Mouse (Mus musculus): ENCODE data around the gene Cpne8. TPM values are rescaled to one million over a fixed set of nuclear protein-coding genes. Genes with fewer than 3 reads are reported as not detected.

Cpne8 gene
- polyA plus RNA-seq, 1 experiment from 2014 or later: 12.7 TPM

DNA sequence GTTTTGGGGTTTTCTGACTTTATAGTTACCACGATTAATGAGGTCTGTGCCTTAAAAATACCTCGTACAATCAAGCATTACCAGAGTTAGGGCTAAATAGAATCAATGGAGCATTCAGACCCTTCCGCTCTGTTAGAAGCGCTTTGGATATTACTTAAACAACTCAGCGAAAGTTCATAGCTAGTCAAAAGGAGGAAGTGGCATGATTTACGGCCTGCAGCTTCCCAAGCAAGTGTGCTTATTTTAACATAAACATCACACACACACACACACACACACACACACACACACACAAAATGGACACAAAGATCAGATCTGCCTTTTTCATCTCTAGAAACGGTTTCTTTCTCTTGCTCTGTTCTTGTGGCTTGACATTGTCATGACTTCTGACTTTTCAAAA lies 9.7 kb downstream of the Cpne8 start:
- no peaks in the 10 kb centered on the region for H3K27me3 ChIP-seq (ENCODE audit: control insufficient read depth, insufficient read depth, low read length)
- H3K9ac ChIP-seq (ENCODE audit: low read depth, low read length): no peak overlapping the region
- no peaks in the 10 kb centered on the region for H3K9me3 ChIP-seq (ENCODE audit: control insufficient read depth, low read length)
- no peaks in the 10 kb centered on the region for H3K4me1 ChIP-seq (ENCODE audit: control insufficient read depth, insufficient read depth, low read length)
- H3K36me3 ChIP-seq (ENCODE audit: control insufficient read depth, insufficient read depth, low read length): no peaks in the 10 kb centered on the region
- ATAC-seq (ENCODE audit: low FRiP score, low TSS enrichment): peak; percentile 24; the same call in 1 of the 2 replicates
- no peak overlapping the region for H3K4me3 ChIP-seq (ENCODE audit: low read length)
- WGBS: 29% methylated on average over 7 of the region's 7 CpGs
- H3K27ac ChIP-seq (ENCODE audit: low read depth, low read length): no peak overlapping the region
- no peak overlapping the region for H3K4me2 ChIP-seq (replicated peaks; ENCODE audit: low read depth, low read length)

DNA sequence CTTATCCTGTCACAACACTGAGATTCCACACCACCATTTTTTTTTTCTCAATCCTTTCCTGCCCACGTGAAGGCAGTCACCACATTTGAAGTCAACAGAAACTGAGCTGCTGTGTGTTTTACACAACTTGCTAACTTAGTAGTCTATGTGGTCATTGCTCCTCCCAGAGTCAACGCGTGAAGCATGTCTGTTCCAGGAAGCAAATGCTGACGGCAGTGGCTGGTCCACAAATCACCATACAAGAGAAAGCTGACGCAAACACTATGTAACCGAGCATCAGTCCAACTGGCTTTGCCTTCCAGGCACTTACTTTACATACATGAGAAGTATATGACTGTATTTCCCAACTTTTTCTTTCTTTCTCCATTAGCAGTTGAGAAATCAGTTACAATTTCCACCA lies 12.3 kb downstream of the Cpne8 start:
- no peak overlapping the region for H3K4me2 ChIP-seq (replicated peaks; ENCODE audit: low read depth, low read length)
- no peak overlapping the region for H3K27ac ChIP-seq (ENCODE audit: low read depth, low read length)
- no peak overlapping the region for H3K9ac ChIP-seq (ENCODE audit: low read depth, low read length)
- 79% methylated on average over 6 of the region's 6 CpGs for WGBS
- no peak overlapping the region for H3K4me3 ChIP-seq (ENCODE audit: low read length)
- no peaks in the 10 kb centered on the region for H3K27me3 ChIP-seq (ENCODE audit: control insufficient read depth, insufficient read depth, low read length)
- no peaks in the 10 kb centered on the region for H3K9me3 ChIP-seq (ENCODE audit: control insufficient read depth, low read length)
- H3K36me3 ChIP-seq (ENCODE audit: control insufficient read depth, insufficient read depth, low read length): no peaks in the 10 kb centered on the region
- ATAC-seq (ENCODE audit: low FRiP score, low TSS enrichment): no peak
- H3K4me1 ChIP-seq (ENCODE audit: control insufficient read depth, insufficient read depth, low read length): no peaks in the 10 kb centered on the region

DNA sequence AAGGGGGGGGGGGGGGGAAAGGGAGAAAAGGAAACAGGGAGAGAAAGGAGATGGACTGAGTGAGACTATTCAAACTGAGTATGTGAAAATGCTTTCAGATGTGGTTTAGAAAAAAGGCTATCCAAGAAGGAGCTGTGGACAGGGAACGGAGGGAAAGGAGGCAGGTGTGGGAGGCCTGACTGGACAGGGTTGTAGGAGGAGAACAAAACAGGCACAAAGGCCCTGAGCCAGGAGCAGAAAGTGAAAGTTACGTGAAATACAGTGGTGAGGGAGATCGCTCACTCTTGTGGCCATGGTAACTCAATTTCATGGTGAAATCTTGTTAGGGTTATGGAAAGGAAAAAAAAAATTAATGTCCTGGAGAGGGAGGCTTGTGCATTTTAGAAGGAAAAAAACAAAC lies 14.6 kb downstream of the Cpne8 start:
- no peak for ATAC-seq (ENCODE audit: low FRiP score, low TSS enrichment)
- H3K27ac ChIP-seq (ENCODE audit: low read depth, low read length): no peak overlapping the region
- no peak overlapping the region for H3K4me2 ChIP-seq (replicated peaks; ENCODE audit: low read depth, low read length)
- H3K4me3 ChIP-seq (ENCODE audit: low read length): no peak overlapping the region
- H3K27me3 ChIP-seq (ENCODE audit: control insufficient read depth, insufficient read depth, low read length): no peaks in the 10 kb centered on the region
- H3K9me3 ChIP-seq (ENCODE audit: control insufficient read depth, low read length): no peaks in the 10 kb centered on the region
- 74% methylated on average over 3 of the region's 3 CpGs for WGBS
- no peaks in the 10 kb centered on the region for H3K36me3 ChIP-seq (ENCODE audit: control insufficient read depth, insufficient read depth, low read length)
- H3K9ac ChIP-seq (ENCODE audit: low read depth, low read length): no peak overlapping the region
- H3K4me1 ChIP-seq (ENCODE audit: control insufficient read depth, insufficient read depth, low read length): no peaks in the 10 kb centered on the region

- WGBS: 89% methylated on average over 4 of the region's 4 CpGs
- H3K36me3 ChIP-seq (ENCODE audit: control insufficient read depth, insufficient read depth, low read length): no peaks in the 10 kb centered on the region
- no peak overlapping the region for H3K4me2 ChIP-seq (replicated peaks; ENCODE audit: low read depth, low read length)
- H3K27me3 ChIP-seq (ENCODE audit: control insufficient read depth, insufficient read depth, low read length): no peaks in the 10 kb centered on the region
- H3K9me3 ChIP-seq (ENCODE audit: control insufficient read depth, low read length): no peaks in the 10 kb centered on the region
- no peak overlapping the region for H3K9ac ChIP-seq (ENCODE audit: low read depth, low read length)
- no peak overlapping the region for H3K4me3 ChIP-seq (ENCODE audit: low read length)
- no peak overlapping the region for H3K27ac ChIP-seq (ENCODE audit: low read depth, low read length)
- H3K4me1 ChIP-seq (ENCODE audit: control insufficient read depth, insufficient read depth, low read length): no peaks in the 10 kb centered on the region
- ATAC-seq (ENCODE audit: low FRiP score, low TSS enrichment): no peak
Observed at GRCm38 (mm10) chr15:90663631-90664030, 15.6 kb downstream of the Cpne8 start.

DNA sequence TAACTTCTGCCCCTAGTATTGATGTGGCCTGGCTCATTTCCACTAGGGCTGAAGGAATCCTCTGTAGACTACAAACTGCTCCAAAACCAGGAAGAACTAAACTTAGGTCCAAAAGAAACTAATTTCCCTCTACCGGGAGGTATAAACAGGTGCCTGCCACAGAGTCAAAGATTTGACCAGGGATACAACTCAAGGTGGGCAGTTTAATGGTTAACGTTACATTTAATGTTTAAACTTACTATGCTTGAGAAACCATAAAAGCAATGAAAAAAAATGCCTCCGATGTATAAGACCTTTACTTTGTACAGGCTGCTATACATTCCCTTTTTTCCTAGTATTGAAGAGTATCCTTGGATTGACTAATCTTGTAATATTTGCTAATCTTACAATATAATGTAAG lies 18.5 kb downstream of the Cpne8 start:
- WGBS: 84% methylated on average over 3 of the region's 3 CpGs
- Histone ChIP-seq H3K9ac (ENCODE audit: low read depth, low read length) (no peak overlapping the region), H3K4me3 (ENCODE audit: low read length) (no peak overlapping the region), H3K36me3 (ENCODE audit: control insufficient read depth, insufficient read depth, low read length) (no peaks in the 10 kb centered on the region), H3K27ac (ENCODE audit: low read depth, low read length) (no peak overlapping the region), H3K9me3 (ENCODE audit: control insufficient read depth, low read length) (no peaks in the 10 kb centered on the region), H3K4me2 (replicated peaks; ENCODE audit: low read depth, low read length) (no peak overlapping the region), H3K27me3 (ENCODE audit: control insufficient read depth, insufficient read depth, low read length) (no peaks in the 10 kb centered on the region), H3K4me1 (ENCODE audit: control insufficient read depth, insufficient read depth, low read length) (no peaks in the 10 kb centered on the region)
- no peak for ATAC-seq (ENCODE audit: low FRiP score, low TSS enrichment)

GRCm38 (mm10) chr15:90658053-90658452 lies 21.2 kb downstream of the Cpne8 start:
- H3K4me3 ChIP-seq (ENCODE audit: low read length): no peak overlapping the region
- no peaks in the 10 kb centered on the region for H3K27me3 ChIP-seq (ENCODE audit: control insufficient read depth, insufficient read depth, low read length)
- no peak for ATAC-seq (ENCODE audit: low FRiP score, low TSS enrichment)
- no peak overlapping the region for H3K9ac ChIP-seq (ENCODE audit: low read depth, low read length)
- no peaks in the 10 kb centered on the region for H3K4me1 ChIP-seq (ENCODE audit: control insufficient read depth, insufficient read depth, low read length)
- H3K4me2 ChIP-seq (replicated peaks; ENCODE audit: low read depth, low read length): no peak overlapping the region
- WGBS: 34% methylated on average over 2 of the region's 2 CpGs
- no peaks in the 10 kb centered on the region for H3K9me3 ChIP-seq (ENCODE audit: control insufficient read depth, low read length)
- H3K36me3 ChIP-seq (ENCODE audit: control insufficient read depth, insufficient read depth, low read length): no peaks in the 10 kb centered on the region
- H3K27ac ChIP-seq (ENCODE audit: low read depth, low read length): no peak overlapping the region

- no peak overlapping the region for H3K4me2 ChIP-seq (replicated peaks; ENCODE audit: low read depth, low read length)
- no peaks in the 10 kb centered on the region for H3K36me3 ChIP-seq (ENCODE audit: control insufficient read depth, insufficient read depth, low read length)
- H3K4me1 ChIP-seq (ENCODE audit: control insufficient read depth, insufficient read depth, low read length): no peaks in the 10 kb centered on the region
- no peaks in the 10 kb centered on the region for H3K9me3 ChIP-seq (ENCODE audit: control insufficient read depth, low read length)
- H3K4me3 ChIP-seq (ENCODE audit: low read length): no peak overlapping the region
- no peak overlapping the region for H3K9ac ChIP-seq (ENCODE audit: low read depth, low read length)
- ATAC-seq (ENCODE audit: low FRiP score, low TSS enrichment): no peak
- H3K27me3 ChIP-seq (ENCODE audit: control insufficient read depth, insufficient read depth, low read length): no peaks in the 10 kb centered on the region
- no peak overlapping the region for H3K27ac ChIP-seq (ENCODE audit: low read depth, low read length)
- 88% methylated on average over 8 of the region's 8 CpGs for WGBS
Observed at GRCm38 (mm10) chr15:90656521-90656920, 22.7 kb downstream of the Cpne8 start.

DNA sequence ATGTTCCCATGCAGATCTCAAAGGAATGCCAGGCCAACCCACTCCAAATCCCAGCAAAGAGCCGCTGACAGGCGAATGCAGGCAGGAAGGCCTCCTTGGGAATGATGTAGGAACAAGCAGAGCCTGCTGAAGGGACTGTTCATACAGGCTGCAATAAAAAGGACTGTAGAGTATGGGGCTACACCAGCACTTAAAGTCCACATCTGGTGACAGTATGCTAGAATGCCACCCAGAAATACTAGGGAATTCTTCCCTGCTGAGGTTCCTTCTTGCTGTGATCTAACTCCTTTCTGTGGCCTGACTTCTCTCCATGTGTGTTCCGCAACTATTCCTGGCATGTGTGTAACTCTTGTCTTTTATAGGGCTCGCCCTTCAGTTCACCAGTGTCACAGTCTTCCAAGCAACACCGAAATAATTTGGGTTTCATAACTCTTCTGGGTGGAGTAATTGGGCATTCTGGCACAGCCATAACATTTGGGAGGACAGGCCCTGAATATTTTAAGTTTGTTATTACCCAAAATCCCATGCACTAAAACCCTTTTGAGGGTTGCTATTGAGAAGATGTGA lies 32.1 kb downstream of the Cpne8 start:
- Histone ChIP-seq H3K9me3 (ENCODE audit: control insufficient read depth, low read length) (no peaks in the 10 kb centered on the region; the same call in 1 of the 2 replicates), H3K4me2 (replicated peaks; ENCODE audit: low read depth, low read length) (no peak overlapping the region), H3K36me3 (ENCODE audit: control insufficient read depth, insufficient read depth, low read length) (no peaks in the 10 kb centered on the region), H3K27me3 (ENCODE audit: control insufficient read depth, insufficient read depth, low read length) (no peaks in the 10 kb centered on the region), H3K9ac (ENCODE audit: low read depth, low read length) (no peak overlapping the region), H3K4me3 (ENCODE audit: low read length) (no peak overlapping the region), H3K27ac (ENCODE audit: low read depth, low read length) (no peak overlapping the region), H3K4me1 (ENCODE audit: control insufficient read depth, insufficient read depth, low read length) (no peaks in the 10 kb centered on the region)
- 93% methylated on average over 5 of the region's 5 CpGs for WGBS
- ATAC-seq (ENCODE audit: low FRiP score, low TSS enrichment): no peak

- H3K36me3 ChIP-seq (ENCODE audit: control insufficient read depth, insufficient read depth, low read length): no peaks in the 10 kb centered on the region
- no peak for ATAC-seq (ENCODE audit: low FRiP score, low TSS enrichment)
- H3K27ac ChIP-seq (ENCODE audit: low read depth, low read length): no peak overlapping the region
- no peak overlapping the region for H3K4me3 ChIP-seq (ENCODE audit: low read length)
- no peaks in the 10 kb centered on the region; the same call in 1 of the 2 replicates for H3K9me3 ChIP-seq (ENCODE audit: control insufficient read depth, low read length)
- no peak overlapping the region for H3K9ac ChIP-seq (ENCODE audit: low read depth, low read length)
- no peaks in the 10 kb centered on the region for H3K27me3 ChIP-seq (ENCODE audit: control insufficient read depth, insufficient read depth, low read length)
- no peaks in the 10 kb centered on the region for H3K4me1 ChIP-seq (ENCODE audit: control insufficient read depth, insufficient read depth, low read length)
- no peak overlapping the region for H3K4me2 ChIP-seq (replicated peaks; ENCODE audit: low read depth, low read length)
- 91% methylated on average over 4 of the region's 4 CpGs for WGBS
Observed at GRCm38 (mm10) chr15:90646326-90646725, 32.9 kb downstream of the Cpne8 start.

Data from kidney, embryonic 14.5 days (tissue).